Comparison of ENCODE assay signal across 8 mouse cellular contexts in genomic region chr13:100552369-100553041, GRCm38 (mm10). TPM values are rescaled to one million over a fixed set of nuclear protein-coding genes. Genes with fewer than 3 reads are reported as not detected.
DNase-seq lines count a peak whose midpoint lies in the region; ATAC-seq and TF ChIP-seq lines count a peak whose summit lies in the region.

Gene Ocln (minus strand): TSS chr13:100552718.

- no peak within 1 kb of the TSS for H3K27ac ChIP-seq in embryonic fibroblast, embryonic 13.5 days (ENCODE audit: insufficient read depth, low read length)
- no peak within 1 kb of the TSS for H3K27ac ChIP-seq in hindbrain, embryonic 13.5 days

- no peaks in the 10 kb centered on the region for H3K36me3 ChIP-seq in hindbrain, embryonic 13.5 days

- no peaks in the 10 kb centered on the region for H3K4me1 ChIP-seq in embryonic fibroblast, embryonic 13.5 days (ENCODE audit: control insufficient read depth, insufficient read depth, low read length)
- H3K4me1 ChIP-seq in hindbrain, embryonic 13.5 days (replicated peaks) = peaks cover 21% of the 10 kb centered on the region

- WGBS in hindbrain, embryonic 13.5 days = 1% methylated on average over 45 of the region's 45 CpGs

- TF ChIP-seq POLR2A in embryonic fibroblast, embryonic 13.5 days (IDR thresholded peaks at IDR 0.05; ENCODE audit: low read depth, low read length) = no peak

- peaks cover 69% of the 10 kb centered on the region for H3K27me3 ChIP-seq in hindbrain, embryonic 13.5 days

- DNase-seq in B cell, adult 2 months = peak; percentile 19 to 30
- DNase-seq in adrenal gland, postnatal 25 days = peak; percentile 56
- peak; percentile 19 to 36 for DNase-seq in layer of hippocampus, postnatal 14 days (ENCODE audit: low spot score in 2 of 2)
- DNase-seq in lung, postnatal 25 days (ENCODE audit: low spot score) = peak; percentile 78
- peak; percentile 35 to 41 for DNase-seq in right cerebral cortex, postnatal 10 days (ENCODE audit: low spot score in 2 of 2)
- DNase-seq in thymus, postnatal 10 days (ENCODE audit: low spot score in 2 of 2) = no peak

- peak within 1 kb of the TSS; percentile 100 for H3K4me2 ChIP-seq in hindbrain, embryonic 13.5 days

- TF ChIP-seq CTCF in embryonic fibroblast, embryonic 13.5 days (IDR thresholded peaks at IDR 0.05; ENCODE audit: borderline replicate concordance, insufficient read depth, low read length) = no peak

- ATAC-seq in hindbrain, embryonic 13.5 days (ENCODE audit: low FRiP score) = peak; percentile 78

- peak within 1 kb of the TSS; percentile 76 for H3K9ac ChIP-seq in hindbrain, embryonic 13.5 days

- no peaks in the 10 kb centered on the region for H3K9me3 ChIP-seq in hindbrain, embryonic 13.5 days

- H3K4me3 ChIP-seq in embryonic fibroblast, embryonic 13.5 days (ENCODE audit: insufficient read depth, low read length) = peak within 1 kb of the TSS; percentile 40
- H3K4me3 ChIP-seq in hindbrain, embryonic 13.5 days = peak within 1 kb of the TSS; percentile 68

RNA-seq across cellular contexts. Expression of gene Ocln, which starts in this region (rescaled TPM):
- total RNA-seq in adrenal gland, postnatal 25 days (2021) = 9.5 and 10.7 TPM in 2 replicates
- not detected in 2 replicates for polyA plus RNA-seq in embryonic fibroblast, embryonic 13.5 days (2011; ENCODE audit: insufficient read length, low read depth, missing spikeins)
- polyA plus RNA-seq in hindbrain, embryonic 13.5 days (2015; fragmentation: Nextera tagmentation; extraction: Ambion mirVana) = 5.4 and 9.1 TPM in 2 replicates
- total RNA-seq in layer of hippocampus, postnatal 14 days (2021) = 10 to 100 TPM; 11.9 to 16.4 TPM

Comparison
In these comparisons a context has a peak if more than half of its experiments do, and no peak if none do; other contexts are left out.
1. DNase-seq: peak in B cell, adult 2 months (2 of 2), adrenal gland, postnatal 25 days (single experiment), layer of hippocampus, postnatal 14 days (2 of 2), lung, postnatal 25 days (single experiment) and right cerebral cortex, postnatal 10 days (2 of 2); none in thymus, postnatal 10 days (0 of 2).